Mouse (Mus musculus) embryonic facial prominence, embryonic 10.5 days (tissue): ENCODE results near the gene Adcy10. TPM values are rescaled to one million over a fixed set of nuclear protein-coding genes. Genes with fewer than 3 reads are reported as not detected.

Experiments
- DNase-seq: peaks from one replicate; pipeline ENCODE4 v3.0.0-alpha.2; 2017; ENCODE audit warnings: low spot score
- H3K27ac ChIP-seq: fragments of 300-500 bp; sonication (generic); replicated peaks from 2 replicates; pipeline ENCODE4 v1.5.1; 2016; ENCODE audit warnings: mild to moderate bottlenecking
- H3K27me3 ChIP-seq: fragments of 300-500 bp; sonication (generic); replicated peaks from 2 replicates; pipeline ENCODE4 v1.6.1; 2016; ENCODE audit warnings: low read depth, mild to moderate bottlenecking; ENCODE audit not compliant: poor library complexity, severe bottlenecking
- H3K36me3 ChIP-seq: fragments of 300-500 bp; sonication (generic); replicated peaks from 2 replicates; pipeline ENCODE4 v1.6.1; 2016; ENCODE audit warnings: mild to moderate bottlenecking, moderate library complexity
- H3K4me1 ChIP-seq: fragments of 300-500 bp; sonication (generic); 2 replicates; pipeline ENCODE4 v1.6.1; 2016
- H3K4me3 ChIP-seq: fragments of 300-500 bp; sonication (generic); 2 replicates; pipeline ENCODE4 v1.5.1; 2016; ENCODE audit warnings: mild to moderate bottlenecking, moderate library complexity
- H3K9me3 ChIP-seq: fragments of 300-500 bp; sonication (generic); 2 replicates; pipeline ENCODE4 v1.6.1; 2016; ENCODE audit warnings: mild to moderate bottlenecking
- WGBS: fragments of 180-500 bp; shearing (Covaris S2); methylation state at CpG from one replicate; pipeline ENCODE4 v1.1.7; 2016; 5-methylcytosine and 5-hydroxymethylcytosine counted together
- polyA plus RNA-seq: library from polyadenylated mRNA; unstranded; fragments of >200 nt; fragmentation: Nextera tagmentation; extraction: Ambion mirVana; gene quantifications from 2 replicates; pipeline ENCODE4 v1.2.1, GENCODE M21; 2016

Adcy10 gene
- polyA plus RNA-seq, result 0.13 TPM in 1 of 2 replicates, not detected in the other

DNA sequence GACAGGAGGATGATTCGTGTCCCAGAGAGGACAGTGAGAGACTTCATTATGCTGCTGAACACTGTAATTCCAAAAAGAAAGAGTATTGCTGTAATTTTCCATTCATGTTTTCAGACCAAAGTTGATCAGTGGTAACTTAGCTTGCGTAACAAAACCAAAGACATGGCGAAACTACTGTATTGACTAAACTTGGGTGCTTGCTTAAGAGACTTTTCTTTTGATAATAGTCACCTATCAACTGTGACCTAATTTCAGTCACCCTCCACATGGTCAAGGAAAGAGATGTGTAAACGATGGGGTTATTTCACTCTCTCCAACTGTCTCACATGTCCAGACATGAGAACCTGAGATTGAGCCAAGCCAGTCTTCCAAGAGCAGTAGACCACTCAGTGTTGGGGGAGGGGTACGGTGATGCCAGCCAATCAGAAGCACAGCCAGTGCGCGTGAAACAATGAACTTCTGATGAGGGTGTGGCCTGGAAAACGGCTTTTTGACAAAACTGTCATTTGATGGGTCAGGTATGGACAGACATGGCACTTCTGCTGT lies at the start of gene Adcy10:
Gene Adcy10, plus strand, starts transcription at position 496 of the 546 bp plus-strand sequence.
- no peak for DNase-seq
- no peaks in the 10 kb centered on the region for H3K4me1 ChIP-seq
- 90% methylated on average over 8 of the region's 8 CpGs for WGBS
- H3K27ac ChIP-seq, result no peak within 1 kb of the TSS
- H3K4me3 ChIP-seq, result no peak within 1 kb of the TSS
- H3K27me3 ChIP-seq, result no peaks in the 10 kb centered on the region
- no peaks in the 10 kb centered on the region for H3K9me3 ChIP-seq
- peaks cover 3% of the 10 kb centered on the region; the same call in 1 of the 2 replicates for H3K36me3 ChIP-seq

DNA sequence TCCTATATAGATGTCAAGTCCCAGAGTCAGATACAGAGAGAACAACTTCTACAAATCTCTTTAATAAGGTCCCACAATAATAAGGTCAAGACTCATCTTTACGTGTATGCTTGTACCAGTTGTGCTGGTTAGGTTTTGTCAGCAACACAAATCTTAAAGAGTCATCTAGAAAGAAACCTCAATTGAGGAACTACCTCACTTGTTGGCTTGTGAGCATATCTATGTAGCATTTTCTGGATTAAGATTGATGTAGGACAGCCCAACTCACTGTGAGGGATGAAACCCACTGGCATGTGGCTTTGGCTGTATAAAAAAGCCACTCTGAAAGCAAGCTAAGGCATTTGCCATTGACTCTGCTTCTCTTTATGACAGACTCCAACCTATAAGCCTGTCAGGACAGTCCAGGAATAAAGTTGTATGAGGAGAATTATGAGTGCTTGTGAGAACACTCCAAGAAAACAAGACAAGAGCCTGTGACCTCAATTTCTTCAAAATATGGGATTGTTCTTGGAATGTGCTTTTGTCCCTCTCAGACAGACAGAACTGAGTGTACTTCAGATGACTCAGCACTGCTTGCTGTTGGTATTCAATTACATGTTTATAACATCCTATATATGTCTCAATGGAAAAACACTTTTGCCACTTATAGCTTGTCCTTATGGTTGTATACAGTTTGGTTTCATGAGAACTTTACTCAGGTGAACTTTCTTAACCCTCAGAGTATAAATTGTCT lies 46.5 kb upstream of the Adcy10 start:
- H3K27ac ChIP-seq, result no peak overlapping the region
- H3K36me3 ChIP-seq, result no peaks in the 10 kb centered on the region
- H3K27me3 ChIP-seq, result no peaks in the 10 kb centered on the region
- 0 out of 2 replicates have a peak, but pooled peaks cover 6% of the 10 kb centered on the region for H3K9me3 ChIP-seq
- 95% methylated on average over 1 of the region's 1 CpGs for WGBS
- no peak for DNase-seq
- no peak overlapping the region for H3K4me3 ChIP-seq
- no peaks in the 10 kb centered on the region for H3K4me1 ChIP-seq

DNA sequence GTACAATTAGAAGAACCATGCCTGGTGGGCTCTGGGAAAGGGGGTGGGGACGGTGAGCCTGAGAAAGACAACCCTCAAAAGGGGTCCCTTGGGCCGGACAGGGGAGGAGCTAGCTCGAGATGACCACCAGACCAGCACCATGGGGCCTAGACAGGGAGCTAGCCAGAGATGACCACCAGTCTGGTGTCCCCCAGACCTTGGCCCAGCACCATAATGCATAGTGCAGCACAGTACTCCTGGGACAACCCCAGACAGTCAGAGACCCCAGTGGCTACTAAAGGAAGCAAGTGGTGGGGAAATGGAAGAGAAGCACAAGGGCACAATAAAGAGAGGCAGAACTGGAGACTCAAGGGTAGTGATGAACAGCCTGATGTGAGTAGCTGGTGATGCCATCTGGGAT lies 44.2 kb upstream of the Adcy10 start:
- Histone ChIP-seq H3K4me1 (no peaks in the 10 kb centered on the region), H3K36me3 (no peaks in the 10 kb centered on the region), H3K27ac (0 out of 2 replicates have a peak overlapping the region, but pooled peaks have one; percentile 48), H3K27me3 (no peaks in the 10 kb centered on the region), H3K4me3 (no peak overlapping the region), H3K9me3 (0 out of 2 replicates have a peak, but pooled peaks cover 2% of the 10 kb centered on the region)
- WGBS, result 74% methylated on average over 3 of the region's 3 CpGs
- no peak for DNase-seq

DNA sequence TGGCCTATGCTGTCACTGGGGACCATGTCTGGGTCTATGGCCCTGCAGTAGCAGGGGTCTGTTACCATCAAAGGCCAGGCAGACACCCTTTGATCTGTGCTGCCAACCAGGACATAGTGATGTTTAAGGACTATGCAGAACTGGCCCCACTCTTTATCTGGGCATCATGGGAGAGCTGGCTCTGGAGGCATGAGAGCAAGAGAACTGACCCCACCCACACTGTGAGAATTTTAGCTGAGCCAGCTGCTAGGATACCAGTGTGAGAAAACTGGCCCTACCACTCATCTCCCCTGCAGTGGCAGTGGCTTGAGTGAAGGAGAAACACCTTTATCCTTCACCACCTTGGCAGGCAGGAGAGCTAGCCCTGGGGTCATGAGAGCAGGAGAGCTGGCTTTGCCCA lies 43.8 kb upstream of the Adcy10 start:
- Histone ChIP-seq H3K27ac (no peak overlapping the region), H3K36me3 (no peaks in the 10 kb centered on the region)

DNA sequence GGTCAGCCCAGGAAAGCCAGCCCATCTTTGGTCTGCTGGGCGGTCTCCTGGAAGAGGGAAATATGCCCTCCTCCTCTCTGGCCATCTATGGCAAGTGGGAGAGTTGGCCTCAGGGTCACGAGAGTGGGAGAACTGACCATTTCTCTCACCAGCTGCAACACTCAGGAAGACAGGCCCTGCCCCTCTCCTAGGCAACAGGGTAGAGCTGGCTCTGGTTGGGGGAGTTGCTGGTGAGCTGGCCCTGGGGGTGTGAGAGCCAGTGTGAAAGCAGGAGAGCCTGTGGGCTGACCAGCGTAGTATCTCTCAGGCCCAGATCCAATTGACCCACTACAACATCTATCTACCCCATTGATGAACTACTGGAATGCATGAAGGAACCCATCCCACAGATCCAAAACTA lies 43.3 kb upstream of the Adcy10 start:
- Histone ChIP-seq H3K4me1 (no peaks in the 10 kb centered on the region), H3K27ac (no peak overlapping the region), H3K36me3 (no peaks in the 10 kb centered on the region), H3K9me3 (no peaks in the 10 kb centered on the region), H3K4me3 (no peak overlapping the region), H3K27me3 (no peaks in the 10 kb centered on the region)
- WGBS, result 82% methylated on average over 3 of the region's 3 CpGs
- DNase-seq, result no peak

More for the DNA sequence above, 43.8 kb upstream of the Adcy10 start:
- no peak overlapping the region for H3K4me3 ChIP-seq
- no peaks in the 10 kb centered on the region for H3K9me3 ChIP-seq
- H3K4me1 ChIP-seq, result no peaks in the 10 kb centered on the region
- no peak for DNase-seq
- no peaks in the 10 kb centered on the region for H3K27me3 ChIP-seq

DNA sequence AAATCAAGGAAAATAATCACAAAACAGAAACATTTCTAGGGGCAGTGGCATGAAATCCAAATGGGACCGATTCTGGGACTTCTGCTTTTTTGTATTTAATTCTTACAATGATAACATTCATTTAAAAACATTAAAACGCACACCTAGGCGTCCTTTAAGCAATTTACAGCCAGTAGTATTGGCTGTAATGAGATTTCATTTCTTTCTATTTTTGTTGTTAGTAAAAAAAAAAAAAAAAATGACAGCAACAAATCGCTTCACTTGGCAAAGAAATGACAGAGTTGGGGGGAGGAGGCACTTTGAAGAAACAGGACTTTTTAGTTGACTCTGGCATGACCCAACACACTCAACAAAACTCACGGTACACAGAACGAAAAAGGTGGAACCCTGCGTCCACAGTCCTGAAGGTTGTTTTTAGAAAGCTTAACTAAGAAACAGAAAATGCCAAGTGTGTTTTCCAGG lies 25.9 kb upstream of the Adcy10 start:
- H3K9me3 ChIP-seq, result peaks cover 1% of the 10 kb centered on the region; the same call in 1 of the 2 replicates

DNA sequence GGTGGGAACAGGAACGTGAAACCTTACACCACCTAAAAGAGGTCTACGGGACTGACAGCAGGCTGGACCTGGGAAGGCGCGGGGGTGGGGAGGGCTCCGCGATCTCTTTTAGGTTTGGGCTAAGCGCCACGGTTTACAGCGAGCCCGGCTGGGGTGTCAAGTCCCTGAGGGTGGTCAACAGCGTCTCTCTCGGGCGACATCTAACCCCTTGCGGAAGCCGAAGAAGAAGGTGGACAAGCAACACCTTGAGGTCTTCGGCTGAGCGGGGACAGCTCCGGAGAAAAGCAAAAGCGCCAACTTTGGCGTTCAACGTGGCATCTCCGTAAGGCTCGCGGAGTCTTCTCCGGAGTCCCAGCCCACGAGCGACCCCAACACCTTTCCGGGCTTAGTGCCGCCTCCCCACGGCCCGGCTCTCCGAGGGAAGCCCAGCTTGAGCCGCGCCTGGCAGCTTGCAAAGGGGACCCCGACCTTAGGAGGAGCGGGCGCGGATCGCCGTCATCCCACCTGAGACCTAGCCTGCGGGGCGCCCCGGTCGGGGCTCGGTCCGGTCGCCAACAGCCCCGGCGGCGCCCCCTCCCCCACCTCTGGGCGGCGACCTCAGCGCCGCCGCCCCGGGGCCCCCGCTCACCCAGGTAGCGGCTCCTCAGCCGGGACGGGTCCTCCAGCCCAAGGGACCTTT lies 25.3 kb upstream of the Adcy10 start:
- DNase-seq, result peak; percentile 64
- WGBS, result under 1% methylated on average over 60 of the region's 60 CpGs
- Histone ChIP-seq H3K9me3 (no peaks in the 10 kb centered on the region), H3K27me3 (no peaks in the 10 kb centered on the region), H3K4me3 (peak overlapping the region; percentile 70), H3K36me3 (no peaks in the 10 kb centered on the region), H3K27ac (peak overlapping the region; percentile 86), H3K4me1 (peaks cover 17% of the 10 kb centered on the region)

More for the DNA sequence above, 25.9 kb upstream of the Adcy10 start:
- 20% methylated on average over 7 of the region's 7 CpGs for WGBS
- DNase-seq, result no peak
- Histone ChIP-seq H3K27me3 (no peaks in the 10 kb centered on the region), H3K27ac (peak overlapping the region; percentile 86), H3K36me3 (no peaks in the 10 kb centered on the region), H3K4me1 (peaks cover 17% of the 10 kb centered on the region), H3K4me3 (peak overlapping the region; percentile 70)

DNA sequence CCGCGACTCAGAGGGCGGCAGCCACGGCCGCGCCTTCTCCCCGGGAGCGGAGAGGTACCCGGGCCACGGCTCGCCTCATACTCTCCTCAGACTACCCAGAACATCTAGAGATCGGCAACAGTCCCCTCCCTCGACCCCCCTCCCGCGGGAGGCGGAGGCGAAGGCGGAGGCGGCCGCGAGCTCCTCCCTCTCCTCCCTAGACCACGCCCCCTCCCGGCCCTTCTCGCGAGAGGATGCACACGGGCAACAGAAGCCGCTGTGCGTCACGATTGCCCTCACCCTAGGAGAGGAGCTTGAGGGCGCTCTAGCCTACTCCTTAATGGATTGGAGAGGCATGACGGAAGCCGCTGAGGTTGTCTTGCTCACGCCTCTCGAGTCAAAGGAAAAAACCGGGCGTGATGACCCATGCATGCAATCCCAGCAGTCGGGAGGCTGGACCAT lies 24.6 kb upstream of the Adcy10 start, which contains the start of the genes Dcaf6 and Mpc2:
Gene Dcaf6, minus strand, starts transcription at position 116 of the 441 bp plus-strand sequence.
Gene Mpc2, plus strand, starts transcription at position 278 of the 441 bp plus-strand sequence.
- H3K4me1 ChIP-seq, result peaks cover 17% of the 10 kb centered on the region
- WGBS, result under 1% methylated on average over 36 of the region's 37 CpGs
- no peaks in the 10 kb centered on the region for H3K27me3 ChIP-seq
- H3K36me3 ChIP-seq, result no peaks in the 10 kb centered on the region
- H3K27ac ChIP-seq, result peak within 1 kb of the TSS; percentile 86
- no peaks in the 10 kb centered on the region for H3K9me3 ChIP-seq
- H3K4me3 ChIP-seq, result peak within 1 kb of the TSS; percentile 70
- DNase-seq, result peak; percentile 100

DNA sequence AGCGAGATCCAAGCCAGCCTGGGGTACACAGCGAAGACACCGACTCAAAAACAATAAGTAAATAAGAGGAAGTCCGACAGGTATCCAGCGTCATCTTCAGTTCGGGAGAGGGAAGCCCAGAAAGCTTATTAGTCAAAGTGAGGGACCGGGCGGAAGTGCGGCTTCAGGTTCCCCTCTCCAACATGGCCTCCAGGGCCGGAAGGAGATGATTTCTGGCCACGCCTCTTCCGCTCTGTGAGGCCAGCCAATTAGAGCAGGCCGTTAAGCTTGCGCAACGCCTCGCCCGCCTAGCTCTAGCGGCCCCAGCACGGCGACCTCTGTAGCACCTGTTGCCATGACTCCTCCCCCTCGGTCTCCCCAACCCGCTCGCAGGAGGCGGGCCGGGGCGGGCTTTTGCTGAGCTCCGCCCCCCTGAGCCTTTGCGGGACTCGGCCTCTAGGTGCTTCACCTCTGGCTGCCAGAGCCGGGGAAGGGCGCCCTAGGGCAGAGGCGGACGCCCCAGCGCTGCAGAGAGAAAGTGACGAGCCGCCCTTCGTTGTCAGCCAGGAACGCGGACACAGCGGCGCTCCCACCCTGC lies 24.1 kb upstream of the Adcy10 start:
- DNase-seq, result peak; percentile 100
- H3K4me3 ChIP-seq, result peak overlapping the region; percentile 70
- WGBS, result under 1% methylated on average over 41 of the region's 41 CpGs
- H3K27me3 ChIP-seq, result no peaks in the 10 kb centered on the region
- peak overlapping the region; percentile 86 for H3K27ac ChIP-seq
- H3K4me1 ChIP-seq, result peaks cover 17% of the 10 kb centered on the region
- no peaks in the 10 kb centered on the region for H3K9me3 ChIP-seq
- no peaks in the 10 kb centered on the region for H3K36me3 ChIP-seq

DNA sequence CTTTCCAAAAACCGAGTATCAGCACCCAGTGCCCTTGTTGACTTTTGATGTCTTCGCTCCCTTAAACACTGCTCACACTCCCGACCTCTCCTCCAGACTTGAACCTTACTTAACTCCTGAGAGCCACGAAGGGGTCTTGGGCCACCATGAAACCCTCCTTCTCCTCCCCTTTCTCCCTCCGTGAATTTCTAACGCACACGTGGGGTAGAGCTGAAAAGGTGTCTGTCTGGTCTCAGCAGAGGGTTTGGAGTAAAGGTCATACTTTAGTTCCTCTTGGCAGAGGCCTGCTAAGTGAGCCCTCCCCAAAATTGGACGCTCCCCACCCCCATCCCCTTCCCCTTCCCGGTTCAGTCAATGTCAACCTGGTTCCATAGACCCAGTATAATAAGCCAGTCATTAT lies 23.3 kb upstream of the Adcy10 start:
- H3K4me1 ChIP-seq, result peaks cover 17% of the 10 kb centered on the region
- no peaks in the 10 kb centered on the region for H3K36me3 ChIP-seq
- whole genome bisulfite sequencing, result 3% methylated on average over 9 of the region's 9 CpGs
- peak overlapping the region; percentile 70 for H3K4me3 ChIP-seq
- no peak for DNase-seq
- H3K27ac ChIP-seq, result peak overlapping the region; percentile 86
- H3K27me3 ChIP-seq, result no peaks in the 10 kb centered on the region
- H3K9me3 ChIP-seq, result no peaks in the 10 kb centered on the region

DNA sequence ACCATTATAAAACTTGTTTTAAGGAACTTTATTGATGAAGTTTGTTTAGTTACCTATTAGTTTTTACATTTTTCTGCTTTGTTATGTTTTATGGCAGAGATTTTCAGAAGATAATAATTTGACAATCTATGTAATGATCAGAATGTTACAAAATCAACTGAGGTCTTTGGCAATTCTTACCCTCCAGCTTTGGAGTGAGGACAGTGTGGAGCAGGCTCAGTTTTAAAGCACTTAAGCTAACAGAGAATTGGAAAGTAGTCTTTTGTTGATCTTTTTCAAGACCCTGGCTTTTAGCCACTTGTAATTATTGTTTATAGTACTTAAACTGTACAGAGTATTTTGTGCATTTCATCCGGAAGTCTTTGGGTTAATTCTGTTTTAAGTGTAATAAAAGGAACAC lies 22.1 kb upstream of the Adcy10 start:
- H3K9me3 ChIP-seq, result no peaks in the 10 kb centered on the region
- H3K4me3 ChIP-seq, result no peak overlapping the region
- H3K36me3 ChIP-seq, result no peaks in the 10 kb centered on the region
- WGBS, result 89% methylated on average over 1 of the region's 1 CpGs
- no peaks in the 10 kb centered on the region for H3K27me3 ChIP-seq
- peaks cover 17% of the 10 kb centered on the region for H3K4me1 ChIP-seq
- H3K27ac ChIP-seq, result no peak overlapping the region
- DNase-seq, result no peak

DNA sequence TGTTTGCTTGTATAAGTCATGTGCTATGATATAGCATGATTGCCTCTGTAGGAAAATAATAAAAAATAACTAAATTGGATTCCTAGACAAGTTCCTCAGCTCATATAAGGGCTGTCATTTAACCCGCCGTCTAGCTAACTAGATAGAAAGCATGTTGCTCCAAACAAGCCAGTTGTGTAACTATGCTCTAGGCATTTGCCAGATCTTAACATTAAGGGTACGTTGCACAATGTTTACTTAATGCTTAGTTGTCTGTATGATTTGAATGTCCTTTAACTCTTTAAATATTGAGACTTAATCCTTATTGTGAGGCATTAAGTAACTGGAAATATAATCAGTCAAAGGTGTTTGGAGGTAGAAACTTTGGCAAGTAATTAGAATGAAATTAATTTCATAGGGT lies 20.4 kb upstream of the Adcy10 start:
- no peaks in the 10 kb centered on the region for H3K36me3 ChIP-seq
- H3K4me3 ChIP-seq, result no peak overlapping the region
- peaks cover 6% of the 10 kb centered on the region for H3K4me1 ChIP-seq
- H3K27me3 ChIP-seq, result no peaks in the 10 kb centered on the region
- 87% methylated on average over 3 of the region's 3 CpGs for WGBS
- no peaks in the 10 kb centered on the region for H3K9me3 ChIP-seq
- H3K27ac ChIP-seq, result no peak overlapping the region
- no peak for DNase-seq
